Mouse (Mus musculus) limb, embryonic 14.5 days (tissue): ENCODE measurements around the gene Ttc17. TPM values are rescaled to one million over a fixed set of nuclear protein-coding genes. Genes with fewer than 3 reads are reported as not detected.

Source experiments
- ATAC-seq: fragments of 200-750 bp; cut with Nextera tagmentation; 2 replicates; pipeline ENCODE4 v1.8.0; 2017; ENCODE audit warnings: low read depth, moderate number of reproducible peaks, moderate TSS enrichment; ENCODE audit not compliant: low FRiP score
- DNase-seq: peaks from one replicate; pipeline ENCODE4 v3.0.0-alpha.2; 2015; ENCODE audit warnings: low spot score
- H3K27ac ChIP-seq: fragments of 300-500 bp; sonication (generic); replicated peaks from 2 replicates; pipeline ENCODE4 v1.5.1; 2014; ENCODE audit warnings: low read depth, mild to moderate bottlenecking, low read length, moderate library complexity, mixed read lengths
- H3K27me3 ChIP-seq: fragments of 300-500 bp; sonication (generic); 2 replicates; pipeline ENCODE4 v1.6.1; 2014; ENCODE audit warnings: low read length, mixed read lengths; ENCODE audit not compliant: control insufficient read depth, insufficient read depth
- H3K36me3 ChIP-seq: fragments of 300-500 bp; sonication (generic); 2 replicates; pipeline ENCODE4 v1.6.1; 2014; ENCODE audit warnings: mild to moderate bottlenecking, low read length, moderate library complexity, mixed read lengths; ENCODE audit not compliant: control insufficient read depth, insufficient read depth
- H3K4me1 ChIP-seq: fragments of 300-500 bp; sonication (generic); 2 replicates; pipeline ENCODE4 v1.6.1; 2014; ENCODE audit warnings: antibody characterized with exemption, low read length, mixed read lengths; ENCODE audit not compliant: control insufficient read depth, insufficient read depth
- H3K4me2 ChIP-seq: fragments of 300-500 bp; sonication (generic); replicated peaks from 2 replicates; pipeline ENCODE4 v1.6.1; 2014; ENCODE audit warnings: low read depth, mild to moderate bottlenecking, low read length, moderate library complexity; ENCODE audit not compliant: severe bottlenecking
- H3K4me3 ChIP-seq: fragments of 300-500 bp; sonication (generic); replicated peaks from 2 replicates; pipeline ENCODE4 v1.5.1; 2014; ENCODE audit warnings: low read length
- H3K9ac ChIP-seq: fragments of 300-500 bp; sonication (generic); 2 replicates; pipeline ENCODE4 v1.6.1; 2014; ENCODE audit warnings: mild to moderate bottlenecking, low read depth, low read length, moderate library complexity; ENCODE audit not compliant: severe bottlenecking
- H3K9me3 ChIP-seq: fragments of 300-500 bp; sonication (generic); 2 replicates; pipeline ENCODE4 v1.6.1; 2016; ENCODE audit warnings: low read length; ENCODE audit not compliant: control insufficient read depth
- POLR2A ChIP-seq: fragments of 200-500 bp; IDR thresholded peaks from 2 replicates; pipeline ENCODE4 v1.8.0; 2012; ENCODE audit warnings: inconsistent platforms, mild to moderate bottlenecking, moderate library complexity, borderline replicate concordance; ENCODE audit not compliant: insufficient read depth, insufficient read length; ENCODE audit errors: extremely low read depth
- WGBS: fragments of 180-500 bp; shearing (Covaris S2); extraction: QIAGEN DNeasy Blood & Tissue Kit; methylation state at CpG from one replicate; pipeline ENCODE4 v1.1.7; 2014; 5-methylcytosine and 5-hydroxymethylcytosine counted together
- polyA plus RNA-seq, 2 experiments: library from polyadenylated mRNA; depleted of rRNA in 1 of 2; stranded (reverse) in 1 of 2; unstranded in 1 of 2; fragments of >200 nt; fragmentation: Nextera tagmentation in 1 of 2; extraction: Ambion mirVana in 1 of 2; gene quantifications; 2 replicates each; pipeline versions ENCODE4 v1.2.1 to v1.2.3; 2012 to 2014

The Ttc17 gene
- polyA plus RNA-seq, 2 experiments, result 17.8 to 18.3 TPM

DNA sequence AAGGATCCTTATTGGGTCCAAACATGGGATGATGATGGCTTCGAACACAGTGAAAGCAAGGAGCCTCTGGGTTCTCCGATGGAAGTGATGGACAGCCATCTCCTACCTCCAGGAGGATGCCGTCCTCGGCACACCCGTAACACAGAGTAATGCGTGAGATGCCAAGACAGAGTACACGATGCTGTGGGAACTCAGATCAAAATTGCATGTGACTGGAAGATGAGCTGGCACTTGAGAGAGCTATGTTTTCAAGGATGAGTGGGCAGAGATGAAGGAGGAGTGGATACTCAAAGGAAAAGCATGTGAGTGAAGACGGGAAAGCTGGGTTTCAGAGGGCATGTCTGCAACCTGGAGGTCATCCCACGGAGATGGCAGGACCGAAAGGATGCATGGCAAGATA lies 135.3 kb downstream of the Ttc17 start:
- Histone ChIP-seq H3K4me2 (no peak overlapping the region), H3K27ac (no peak overlapping the region), H3K27me3 (peaks cover 7% of the 10 kb centered on the region), H3K9ac (no peak overlapping the region), H3K4me1 (peaks cover 4% of the 10 kb centered on the region; the same call in 1 of the 2 replicates), H3K4me3 (no peak overlapping the region), H3K36me3 (no peaks in the 10 kb centered on the region), H3K9me3 (no peaks in the 10 kb centered on the region)
- no peak for ATAC-seq
- 88% methylated on average over 10 of the region's 10 CpGs for WGBS
- DNase-seq, result no peak
- TF ChIP-seq POLR2A, result no peak

DNA sequence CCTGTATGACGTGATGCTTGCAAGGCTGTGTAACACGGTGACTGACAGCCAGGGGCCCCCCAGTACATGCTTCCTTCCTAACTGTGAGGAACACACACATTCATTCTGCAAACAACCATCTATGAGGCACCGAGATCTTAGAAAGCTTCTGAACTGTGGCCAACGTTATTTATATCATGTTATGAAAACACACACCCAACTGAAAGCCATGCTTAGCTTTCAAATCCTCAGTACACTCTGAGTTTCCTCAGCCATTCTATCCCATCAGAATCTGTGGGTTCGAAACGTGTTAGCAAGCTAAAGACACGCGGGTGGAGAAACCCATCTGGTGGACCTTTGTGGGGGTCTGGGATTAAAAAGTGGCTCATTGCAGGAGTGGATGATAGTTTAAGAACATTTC lies 137.7 kb downstream of the Ttc17 start:
- Histone ChIP-seq H3K27ac (no peak overlapping the region), H3K27me3 (no peaks in the 10 kb centered on the region; the same call in none of the 2 replicates), H3K4me1 (peaks cover 11% of the 10 kb centered on the region), H3K36me3 (no peaks in the 10 kb centered on the region), H3K4me3 (no peak overlapping the region), H3K9me3 (no peaks in the 10 kb centered on the region), H3K9ac (no peak overlapping the region), H3K4me2 (no peak overlapping the region)
- no peak for DNase-seq
- no peak for TF ChIP-seq POLR2A
- 87% methylated on average over 8 of the region's 8 CpGs for WGBS
- no peak for ATAC-seq

DNA sequence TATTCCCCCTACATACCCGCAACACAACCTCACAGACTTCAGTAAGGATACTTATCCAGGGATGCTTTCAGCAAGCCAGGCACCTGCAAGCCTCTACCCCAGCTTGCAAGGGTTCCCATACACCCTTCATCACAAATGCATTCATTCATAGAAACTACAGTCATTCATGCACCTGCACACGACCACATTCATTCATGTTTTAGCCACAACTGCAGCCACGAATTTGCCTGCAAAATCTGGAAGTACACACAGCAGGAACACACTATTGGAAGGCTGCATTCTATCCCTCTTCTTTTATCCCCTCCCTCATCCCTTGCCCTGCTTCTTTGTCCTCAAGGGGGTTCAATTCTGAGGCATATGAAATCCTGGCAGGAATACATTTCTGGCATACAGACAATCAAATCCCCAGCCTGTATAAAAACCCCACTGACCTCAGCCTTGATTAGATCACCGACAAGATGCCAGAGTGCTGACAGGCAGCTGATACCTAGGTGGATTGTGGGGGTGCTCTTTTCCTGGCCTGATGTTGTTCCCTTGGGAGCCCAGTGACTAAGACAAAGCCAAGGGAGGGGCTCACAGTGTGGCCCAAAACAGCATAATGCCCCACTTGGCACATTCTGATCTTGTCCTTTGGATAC lies 139.2 kb downstream of the Ttc17 start:
- Histone ChIP-seq H3K9ac (no peak overlapping the region), H3K4me3 (no peak overlapping the region), H3K27me3 (no peaks in the 10 kb centered on the region; the same call in none of the 2 replicates), H3K9me3 (no peaks in the 10 kb centered on the region), H3K4me2 (no peak overlapping the region), H3K27ac (no peak overlapping the region), H3K4me1 (peaks cover 17% of the 10 kb centered on the region), H3K36me3 (no peaks in the 10 kb centered on the region)
- 32% methylated on average over 4 of the region's 4 CpGs for WGBS
- ATAC-seq, result no peak
- DNase-seq, result no peak
- no peak for TF ChIP-seq POLR2A

DNA sequence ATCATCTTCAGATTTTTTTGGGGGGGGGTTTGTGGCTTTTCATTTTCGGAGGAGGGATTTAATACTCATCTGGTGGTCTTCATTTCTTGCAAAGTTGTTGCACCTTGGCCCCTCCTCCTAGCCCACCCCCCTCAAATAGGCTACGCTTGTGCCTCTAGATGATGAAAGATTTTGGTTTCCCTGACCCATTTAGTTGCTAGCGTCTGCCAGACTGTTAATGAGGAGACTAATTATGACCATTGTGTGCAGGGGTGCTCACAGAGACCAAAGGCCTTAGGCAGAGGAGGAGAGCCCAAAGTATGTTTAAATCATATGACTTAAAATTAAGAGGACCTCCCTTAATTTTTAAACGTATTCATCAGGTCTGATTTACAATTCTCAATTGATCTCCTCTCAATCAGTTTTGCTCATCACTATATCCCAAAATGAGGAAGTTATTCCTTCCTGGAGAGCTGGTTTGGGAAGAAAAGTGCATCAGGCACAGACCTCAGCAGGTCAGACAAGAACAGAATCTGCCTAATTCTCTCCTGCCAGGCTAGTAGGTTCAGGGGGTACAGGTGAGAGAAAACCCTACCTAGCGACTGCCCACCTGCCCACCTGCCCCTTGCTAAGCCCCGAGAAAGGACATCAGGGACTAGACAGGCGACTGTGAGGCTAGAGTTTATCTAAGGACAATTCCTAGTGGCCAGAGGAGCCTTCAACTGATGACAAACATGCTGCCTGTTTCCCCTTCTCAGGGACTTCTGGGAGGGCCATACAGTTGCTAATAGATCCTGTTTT lies 139.9 kb downstream of the Ttc17 start:
- DNase-seq, result no peak
- no peaks in the 10 kb centered on the region for H3K36me3 ChIP-seq
- no peaks in the 10 kb centered on the region; the same call in none of the 2 replicates for H3K27me3 ChIP-seq
- TF ChIP-seq POLR2A, result no peak
- 22% methylated on average over 7 of the region's 7 CpGs for WGBS
- no peak overlapping the region for H3K4me2 ChIP-seq
- H3K27ac ChIP-seq, result no peak overlapping the region
- H3K4me3 ChIP-seq, result no peak overlapping the region
- no peak overlapping the region for H3K9ac ChIP-seq
- H3K9me3 ChIP-seq, result no peaks in the 10 kb centered on the region
- peaks cover 17% of the 10 kb centered on the region for H3K4me1 ChIP-seq
- ATAC-seq, result no peak

DNA sequence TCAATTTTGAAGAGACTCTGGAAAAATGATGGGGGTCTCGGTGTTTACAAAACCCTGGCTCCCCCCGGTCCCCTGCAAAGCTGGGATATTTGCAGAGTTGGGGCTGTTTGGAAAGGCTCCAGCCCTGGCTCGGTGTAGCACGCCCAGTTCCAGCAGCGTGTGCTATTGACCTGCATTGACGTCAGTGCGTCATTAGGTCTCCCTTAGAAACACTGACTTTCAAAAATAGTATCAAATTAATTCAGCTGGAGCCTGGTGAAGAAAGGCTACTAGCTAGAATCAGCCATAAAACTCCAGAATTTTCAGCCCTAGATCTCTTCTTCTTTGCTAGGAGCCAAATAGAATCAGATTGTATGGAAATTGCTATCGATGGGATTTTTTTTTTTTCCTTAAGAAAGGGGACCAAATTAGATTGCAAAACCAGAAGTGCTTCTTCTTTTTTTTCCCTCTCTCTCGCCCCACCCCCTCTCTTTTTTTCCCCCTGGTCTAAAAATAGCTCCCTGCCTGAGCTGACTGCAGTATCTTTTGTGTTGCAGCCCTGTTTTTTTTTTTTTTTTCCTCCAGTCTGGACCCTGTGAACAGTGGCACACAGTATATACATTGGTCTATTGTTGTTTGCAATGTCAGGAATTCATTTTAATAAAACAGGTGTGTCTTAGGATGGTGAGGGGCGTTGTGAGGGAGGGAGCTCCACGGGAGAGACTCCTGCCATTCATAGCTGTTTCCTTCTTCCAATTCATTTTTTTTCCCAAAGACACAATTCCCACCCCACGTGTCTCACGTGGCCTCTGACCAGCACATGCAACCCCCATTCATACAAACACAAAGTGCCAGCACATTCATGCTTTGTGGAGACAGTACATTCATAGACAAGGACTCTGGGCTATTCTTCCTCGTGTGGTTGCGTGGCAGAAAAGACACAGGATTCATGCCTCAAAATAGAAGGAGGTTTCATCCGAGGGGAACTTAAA lies 141.0 kb downstream of the Ttc17 start:
- Histone ChIP-seq H3K27ac (no peak overlapping the region), H3K27me3 (no peaks in the 10 kb centered on the region; the same call in none of the 2 replicates), H3K4me3 (peak overlapping the region; percentile 29), H3K36me3 (no peaks in the 10 kb centered on the region), H3K9me3 (no peaks in the 10 kb centered on the region), H3K4me1 (peaks cover 17% of the 10 kb centered on the region), H3K4me2 (peak overlapping the region; percentile 67), H3K9ac (0 out of 2 replicates have a peak overlapping the region, but pooled peaks have one; percentile 16)
- ATAC-seq (peak; percentile 49; the same call in 1 of the 2 replicates), DNase-seq (peak; percentile 63)
- 9% methylated on average over 16 of the region's 16 CpGs for WGBS
- no peak for TF ChIP-seq POLR2A
